Mouse (Mus musculus): ENCODE measurements around the gene Gm20388.
"Not testable (repeated sequence)": the region's sequence is repeated elsewhere in the genome, so short reads cannot be mapped to it uniquely, and the experiment has no call there.

- TF ChIP-seq EP300, CTCF (IDR thresholded peaks at IDR 0.05; ENCODE audit: low read depth): not testable (repeated sequence)
Measured at GRCm38 (mm10) chr8:120803661-120804375, 893.2 kb downstream of the Gm20388 start.
